Mouse (Mus musculus) spleen, adult 2 months (tissue): Measurements from ENCODE around the gene Mrpl20.

Experiments
- CTCF ChIP-seq: fragments of 200-500 bp; IDR thresholded peaks from 2 replicates; pipeline ENCODE4 v1.5.1; 2011; ENCODE audit warnings: mild to moderate bottlenecking, inconsistent platforms; ENCODE audit not compliant: insufficient read depth, insufficient read length, insufficient replicate concordance; ENCODE audit errors: extremely low read depth
- POLR2A ChIP-seq: fragments of 200-500 bp; IDR thresholded peaks from 2 replicates; pipeline ENCODE4 v1.6.1; 2011; ENCODE audit warnings: low read depth, low read length, inconsistent platforms

DNA sequence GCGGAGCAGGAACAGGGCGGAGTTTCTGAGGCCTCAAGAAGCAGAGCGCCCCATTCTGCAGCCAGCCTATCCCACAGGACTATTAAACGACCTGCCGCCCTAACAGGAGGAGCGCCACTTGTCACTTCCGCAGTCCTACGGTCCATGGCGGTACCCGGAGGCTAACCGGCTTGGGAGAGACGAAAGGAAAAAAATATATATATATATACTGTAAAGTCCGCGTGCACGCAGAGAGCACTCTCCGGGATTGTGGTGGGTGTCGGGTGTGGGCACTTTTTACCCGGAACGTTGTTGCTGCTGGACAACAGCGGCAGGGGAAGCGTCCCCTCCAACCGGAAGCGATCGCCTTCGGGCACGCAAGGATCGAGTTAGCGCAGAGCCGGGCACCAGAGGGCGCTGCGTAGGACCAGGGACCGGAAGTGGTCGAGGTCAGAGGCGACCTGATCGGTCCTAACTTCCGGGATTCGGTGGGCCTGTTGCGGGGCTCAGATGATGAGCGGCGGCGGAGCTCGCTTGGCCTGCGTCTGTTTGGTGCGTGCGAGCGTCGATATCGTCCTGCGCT is 28.6 kb downstream of the Mrpl20 start, which contains the start of gene Aurkaip1:
- TF ChIP-seq CTCF (peak; percentile 94), POLR2A (peak; percentile 75)
